Mouse (Mus musculus) thymus, adult 2 months (tissue): ENCODE results near the gene Fam219a. TPM values are rescaled to one million over a fixed set of nuclear protein-coding genes. Genes with fewer than 3 reads are reported as not detected.

Experiments
- DNase-seq: peaks from one replicate; pipeline ENCODE4 v3.0.0; 2021
- H3K27ac ChIP-seq: fragments of 200-500 bp; 2 replicates; pipeline ENCODE4 v1.5.1; 2012; ENCODE audit warnings: low read length, control low read depth; ENCODE audit not compliant: control insufficient read depth, insufficient read depth
- H3K27me3 ChIP-seq: fragments of 200-500 bp; 2 replicates; pipeline ENCODE4 v1.6.1; 2012; ENCODE audit warnings: mild to moderate bottlenecking, low read length, moderate library complexity, mixed read lengths; ENCODE audit not compliant: control insufficient read depth, insufficient read depth
- H3K36me3 ChIP-seq: fragments of 200-500 bp; 2 replicates; pipeline ENCODE4 v1.6.1; 2012; ENCODE audit warnings: mild to moderate bottlenecking, low read length, moderate library complexity; ENCODE audit not compliant: control insufficient read depth, insufficient read depth
- H3K4me1 ChIP-seq: fragments of 200-500 bp; replicated peaks from 2 replicates; pipeline ENCODE4 v1.6.1; 2012; ENCODE audit warnings: low read length; ENCODE audit not compliant: control insufficient read depth, insufficient read depth
- H3K4me3 ChIP-seq: fragments of 200-500 bp; 2 replicates; pipeline ENCODE4 v1.5.1; 2012; ENCODE audit warnings: mild to moderate bottlenecking, low read length, control low read depth, moderate library complexity; ENCODE audit not compliant: control insufficient read depth, insufficient read depth
- CTCF ChIP-seq: fragments of 200-500 bp; IDR thresholded peaks from 2 replicates; pipeline ENCODE4 v1.5.1; 2012; ENCODE audit warnings: mild to moderate bottlenecking, control low read depth, low read length, moderate library complexity, borderline replicate concordance; ENCODE audit not compliant: control insufficient read depth, poor library complexity, insufficient read depth; ENCODE audit errors: extremely low read depth
- POLR2A ChIP-seq: fragments of 200-500 bp; IDR thresholded peaks from 2 replicates; pipeline ENCODE4 v1.6.1; 2012; ENCODE audit warnings: mild to moderate bottlenecking, low read length, control low read depth, moderate library complexity; ENCODE audit not compliant: control insufficient read depth, poor library complexity, insufficient read depth; ENCODE audit errors: extremely low read depth
- WGBS: fragments of 180-500 bp; shearing (Covaris S2); methylation state at CpG from one replicate; pipeline ENCODE4 v1.1.7; 2018; 5-methylcytosine and 5-hydroxymethylcytosine counted together
- polyA plus RNA-seq: library from polyadenylated mRNA; depleted of rRNA; stranded (reverse); fragments of >200 nt; gene quantifications from 2 replicates; pipeline ENCODE4 v1.2.3, GENCODE M21; 2012; rRNA removed

Fam219a gene
- polyA plus RNA-seq, 1 experiment = 23.0 TPM

DNA sequence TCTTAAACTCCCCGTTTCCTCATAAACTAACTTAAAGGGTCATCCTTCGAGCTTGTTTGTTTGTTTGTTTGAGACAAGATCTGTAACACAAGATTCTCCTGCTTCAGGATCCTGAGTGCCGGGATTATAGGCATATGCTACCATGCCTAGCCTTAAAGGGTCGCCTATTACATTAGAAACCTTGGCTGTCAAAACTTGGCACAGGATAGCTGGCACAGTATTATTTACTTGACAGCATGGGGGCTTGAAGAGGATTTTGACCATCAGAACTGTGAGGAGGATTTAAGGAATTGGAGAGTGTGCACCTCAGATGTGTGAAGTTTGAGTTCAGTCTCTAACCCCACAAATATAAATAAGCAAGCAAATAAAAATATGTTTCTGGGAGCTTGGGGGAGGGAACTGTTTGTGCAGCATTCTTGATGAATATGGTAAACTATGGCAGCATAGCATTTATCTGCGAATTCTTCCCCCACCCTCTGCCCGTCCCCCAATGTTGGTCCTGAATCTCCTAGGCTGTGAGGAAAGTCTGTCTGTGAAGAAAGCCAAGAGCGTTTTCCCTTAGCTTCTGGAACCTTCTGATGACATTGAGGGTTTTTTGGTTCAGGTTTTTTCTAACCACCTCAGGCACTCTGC is 99.2 kb downstream of the Fam219a start:
- 96% methylated on average over 7 of the region's 7 CpGs for WGBS
- no peaks in the 10 kb centered on the region for H3K4me1 ChIP-seq
- TF ChIP-seq CTCF (no peak), POLR2A (no peak)
- DNase-seq = no peak
- no peaks in the 10 kb centered on the region for H3K36me3 ChIP-seq
- no peak overlapping the region for H3K27ac ChIP-seq
- H3K27me3 ChIP-seq = no peaks in the 10 kb centered on the region
- H3K4me3 ChIP-seq = no peak overlapping the region

DNA sequence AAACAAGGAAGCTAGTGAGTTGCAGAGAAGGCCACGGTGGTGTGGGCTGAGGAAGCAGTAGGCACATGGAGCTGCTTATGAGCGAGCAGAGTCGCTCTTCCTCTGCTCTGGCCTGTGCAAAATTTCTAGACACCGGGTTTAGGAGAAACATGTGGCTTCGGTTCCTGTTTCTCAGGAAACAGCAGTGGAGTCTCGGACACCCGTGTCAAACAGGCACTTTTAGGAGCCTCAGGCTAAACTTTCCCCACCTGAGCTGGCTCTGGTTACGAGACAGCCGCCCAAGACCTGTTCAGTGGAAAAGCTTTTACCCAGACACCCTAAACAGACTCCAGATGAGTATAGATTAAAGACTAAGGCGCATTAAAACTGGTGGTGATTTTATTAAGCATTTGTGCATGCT is 100.1 kb downstream of the Fam219a start:
- Histone ChIP-seq H3K27ac (no peak overlapping the region), H3K27me3 (no peaks in the 10 kb centered on the region), H3K4me3 (no peak overlapping the region), H3K4me1 (no peaks in the 10 kb centered on the region), H3K36me3 (no peaks in the 10 kb centered on the region)
- DNase-seq = no peak
- TF ChIP-seq CTCF = no peak
- no peak for TF ChIP-seq POLR2A
- WGBS = 61% methylated on average over 10 of the region's 10 CpGs

DNA sequence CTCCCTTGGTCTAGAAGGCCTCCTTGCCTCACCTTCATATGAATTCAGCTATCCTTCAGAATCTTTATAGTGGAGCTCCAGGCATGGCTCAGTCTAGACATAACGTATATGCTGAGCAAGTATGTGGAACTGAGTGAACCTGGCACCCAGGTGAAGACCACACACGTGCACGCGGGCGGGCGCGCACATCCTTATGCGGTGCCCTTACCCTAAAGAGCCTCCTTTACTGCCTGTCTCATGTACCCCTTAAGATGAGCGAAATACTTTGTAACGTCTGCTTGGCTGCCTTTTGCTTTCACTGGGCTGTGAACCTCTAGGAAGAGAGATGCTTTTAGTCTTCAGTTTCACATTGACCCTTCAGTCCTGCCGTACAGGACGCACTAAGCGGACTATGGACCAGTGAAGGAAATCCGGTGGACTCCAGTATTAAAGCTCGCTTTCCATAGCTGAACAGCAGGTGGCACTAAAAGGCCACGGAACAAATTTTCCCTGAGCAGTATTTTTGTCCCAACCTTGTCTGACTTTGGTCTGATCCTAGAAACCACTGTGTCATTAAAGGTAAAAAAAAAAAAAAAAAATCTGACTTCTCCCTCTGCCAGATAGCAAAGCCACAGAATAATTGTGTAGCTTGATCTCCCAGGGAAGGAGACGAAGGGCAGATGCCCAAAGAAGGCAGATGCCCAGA is 100.8 kb downstream of the Fam219a start:
- TF ChIP-seq POLR2A (no peak), CTCF (no peak)
- Histone ChIP-seq H3K4me3 (no peak overlapping the region), H3K4me1 (peaks cover 2% of the 10 kb centered on the region), H3K27me3 (no peaks in the 10 kb centered on the region), H3K36me3 (no peaks in the 10 kb centered on the region), H3K27ac (no peak overlapping the region)
- DNase-seq = peak; percentile 29
- 54% methylated on average over 17 of the region's 17 CpGs for WGBS

Other genes starting within 250 kb of the Fam219a start
- gene Ubap1, start 220.5 kb downstream of the Fam219a start, polyA plus RNA-seq = 23.1 and 29.2 TPM in 2 replicates
- 5.6 and 9.1 TPM in 2 replicates for gene Kif24, start 104.7 kb downstream of the Fam219a start, polyA plus RNA-seq
- 6.1 and 6.6 TPM in 2 replicates for gene Nudt2, start 104.4 kb downstream of the Fam219a start, polyA plus RNA-seq
- gene AI464131, start 66.5 kb downstream of the Fam219a start, polyA plus RNA-seq = 2.1 and 2.6 TPM in 2 replicates
- gene 1110017D15Rik, start 52.2 kb downstream of the Fam219a start, polyA plus RNA-seq = 0.87 and 1.7 TPM in 2 replicates
- 0.18 and 0.96 TPM in 2 replicates for gene Dnaic1, start 237 bp upstream of the Fam219a start, polyA plus RNA-seq
- 7.5 and 10.3 TPM in 2 replicates for gene Enho, start 70.8 kb upstream of the Fam219a start, polyA plus RNA-seq
- 2.3 and 3.0 TPM in 2 replicates for gene Cntfr, start 127.6 kb upstream of the Fam219a start, polyA plus RNA-seq
- gene Il11ra1, start 130.5 kb upstream of the Fam219a start, polyA plus RNA-seq = 47.4 and 73.2 TPM in 2 replicates
- gene Rpp25l, start 144.0 kb upstream of the Fam219a start, polyA plus RNA-seq = 82.8 and 94.9 TPM in 2 replicates
- 60.5 and 72.8 TPM in 2 replicates for gene Dctn3, start 153.6 kb upstream of the Fam219a start, polyA plus RNA-seq
- gene Arid3c, start 161.6 kb upstream of the Fam219a start, polyA plus RNA-seq = 0.06 and 0.15 TPM in 2 replicates
- gene Galt, start 185.7 kb upstream of the Fam219a start, polyA plus RNA-seq = 189 and 211 TPM in 2 replicates
- gene Sigmar1, start 186.6 kb upstream of the Fam219a start, polyA plus RNA-seq = 57.5 and 65.6 TPM in 2 replicates
- gene Ccl27a, start 204.7 kb upstream of the Fam219a start, polyA plus RNA-seq = 85.4 and 97.4 TPM in 2 replicates